Mouse (Mus musculus) activated CD4-positive, CD25-positive, alpha-beta regulatory T cell, adult 4 months (primary cell): ENCODE results near the gene Slc27a4. TPM values are rescaled to one million over a fixed set of nuclear protein-coding genes. Genes with fewer than 3 reads are reported as not detected.
A peak's percentile ranks its signal among the peaks of the same experiment; 100 is the strongest.

Experiments used
- ATAC-seq: one replicate; pipeline ENCODE4 v1.8.0; 2017
- polyA plus RNA-seq, 2 experiments: library from polyadenylated mRNA; unstranded; fragments of 100-300 nt; shearing (Covaris generic); gene quantifications; one replicate each; pipeline ENCODE4 v1.2.1; 2017

The Slc27a4 gene
- polyA plus RNA-seq, 2 experiments from 2014 or later = 1.3 to 1.5 TPM

DNA sequence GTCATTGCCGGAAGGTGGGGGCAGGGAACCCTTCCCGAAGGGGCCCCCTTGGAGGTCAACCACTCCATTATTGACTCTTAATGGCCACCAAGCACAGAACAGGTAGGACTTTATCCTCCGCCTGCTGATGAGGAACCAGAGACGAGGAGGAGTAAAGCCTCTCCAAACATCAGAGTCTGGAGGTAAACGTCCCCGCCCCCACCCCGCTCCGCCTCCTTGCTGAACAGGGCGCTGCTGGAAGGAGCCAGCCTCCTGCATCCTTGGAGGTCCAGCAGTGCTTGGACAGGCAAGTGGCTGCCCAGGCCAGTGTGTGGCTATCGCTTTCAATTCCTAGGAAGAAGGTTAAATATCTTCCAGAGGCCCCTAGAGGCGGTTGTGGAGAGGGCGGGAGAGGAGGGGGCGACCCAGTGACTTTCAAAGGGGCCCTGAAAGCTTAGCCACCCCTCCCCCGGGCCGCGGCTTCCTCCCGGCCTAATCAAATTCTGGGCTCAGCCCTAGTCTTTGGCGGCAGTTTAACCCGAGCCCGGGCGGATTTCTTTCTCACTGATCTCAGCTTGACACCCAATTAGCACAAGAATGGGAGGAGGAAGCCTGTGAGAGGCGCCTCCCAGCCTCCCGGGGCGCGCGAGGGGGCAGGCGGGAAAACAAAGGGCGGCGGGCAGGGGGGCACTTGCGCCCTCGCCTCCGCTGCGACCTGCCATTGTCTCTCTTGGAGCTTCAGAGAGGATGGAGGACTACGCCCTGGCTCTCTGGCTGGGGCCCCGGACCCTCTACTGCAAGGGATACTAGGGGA, 17.8 kb downstream of the Slc27a4 start, which contains the start of gene Urm1:
Gene Urm1 (plus strand): TSS at position 51 of the 793 bp plus-strand sequence.
- ATAC-seq = peak; percentile 47

DNA sequence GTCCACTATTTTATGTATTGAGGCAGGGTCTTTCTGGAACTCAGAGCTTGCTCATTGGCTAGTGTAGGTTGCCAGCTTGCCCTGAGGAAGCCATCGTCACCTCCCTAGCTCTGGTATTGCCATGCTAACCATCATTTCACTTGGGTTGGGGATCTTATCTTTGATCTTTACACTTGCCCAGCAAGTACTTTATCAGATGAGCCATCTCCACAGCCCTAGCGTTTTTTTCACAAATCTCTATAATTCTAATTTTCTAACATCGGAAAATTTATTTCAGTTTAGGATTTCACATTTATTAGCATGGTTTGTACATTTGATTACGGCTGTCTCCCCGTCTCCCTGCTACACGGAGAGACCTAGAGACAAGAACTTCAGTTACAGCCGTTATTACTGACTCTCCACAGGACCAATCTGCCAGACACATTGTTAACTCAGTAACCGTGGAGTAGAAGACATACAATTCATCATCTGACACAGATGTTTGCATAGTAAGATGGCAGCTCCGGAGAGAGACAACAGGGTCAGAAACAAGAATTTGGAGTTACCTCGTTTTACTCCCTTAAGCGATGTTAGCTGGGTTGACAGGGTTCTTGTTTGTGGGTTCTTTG, 24.0 kb downstream of the Slc27a4 start:
- ATAC-seq = peak; percentile 2

GRCm38 (mm10) chr2:29826926-29827708, 24.7 kb downstream of the Slc27a4 start:
- peak; percentile 99 for ATAC-seq

- ATAC-seq = no peak
These were observed 25.2 kb downstream of the Slc27a4 start for GRCm38 (mm10) chr2:29827709-29828024.

- no peak for ATAC-seq
These were observed 28.7 kb downstream of the Slc27a4 start for GRCm38 (mm10) chr2:29831106-29831505.

GRCm38 (mm10) chr2:29833796-29834195, 31.4 kb downstream of the Slc27a4 start:
- no peak for ATAC-seq

DNA sequence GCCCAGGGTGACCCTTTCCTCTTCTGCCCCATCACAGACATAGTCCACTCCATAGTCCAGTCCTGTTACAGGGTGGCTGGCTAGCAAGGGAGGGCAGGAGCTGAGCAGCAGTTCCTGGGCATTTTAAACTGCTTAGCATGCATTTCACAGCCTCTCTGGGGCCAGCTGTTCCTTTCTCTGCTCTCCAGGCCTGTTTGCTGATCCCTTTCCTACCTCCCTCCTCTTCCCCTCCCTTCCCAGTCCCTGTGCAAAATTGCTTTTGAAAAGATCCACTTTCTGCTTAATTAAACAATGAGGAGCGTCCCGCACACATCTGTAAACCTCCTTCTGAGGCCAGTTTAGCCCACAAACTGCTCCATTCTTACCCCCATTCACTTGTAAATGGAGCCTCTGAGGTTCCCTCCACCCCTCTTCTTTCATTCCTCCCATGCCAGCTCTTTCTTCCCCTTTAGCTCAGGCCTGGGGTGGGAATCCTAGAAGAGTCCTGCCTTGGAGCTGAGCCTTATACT, 33.0 kb downstream of the Slc27a4 start:
- no peak for ATAC-seq

GRCm38 (mm10) chr2:29839460-29839859, 37.0 kb downstream of the Slc27a4 start:
- ATAC-seq = no peak

GRCm38 (mm10) chr2:29843231-29844105, 41.0 kb downstream of the Slc27a4 start:
- ATAC-seq = no peak

GRCm38 (mm10) chr2:29844115-29844514, 41.7 kb downstream of the Slc27a4 start:
- ATAC-seq = no peak

DNA sequence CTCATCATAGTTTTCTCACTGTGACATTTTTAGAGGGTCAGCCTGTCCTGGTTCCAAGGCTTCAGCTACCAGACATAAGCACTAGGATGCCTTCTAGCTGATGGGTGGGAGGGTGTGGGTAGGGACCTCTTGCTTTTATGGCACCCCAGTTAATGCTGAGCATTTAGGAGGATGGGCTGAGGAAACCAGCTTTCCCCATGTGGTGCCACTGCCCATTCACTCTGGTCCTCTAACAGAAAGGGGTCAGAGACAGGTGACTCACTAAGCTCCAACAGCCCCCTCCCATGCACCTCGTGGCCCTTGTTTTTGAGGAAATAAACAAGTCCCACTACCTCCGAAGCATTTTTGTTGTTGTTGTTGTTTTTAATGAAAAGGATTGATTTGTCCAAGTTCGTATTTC, 42.2 kb downstream of the Slc27a4 start:
- no peak for ATAC-seq

GRCm38 (mm10) chr2:29845636-29846035, 43.2 kb downstream of the Slc27a4 start:
- no peak for ATAC-seq

DNA sequence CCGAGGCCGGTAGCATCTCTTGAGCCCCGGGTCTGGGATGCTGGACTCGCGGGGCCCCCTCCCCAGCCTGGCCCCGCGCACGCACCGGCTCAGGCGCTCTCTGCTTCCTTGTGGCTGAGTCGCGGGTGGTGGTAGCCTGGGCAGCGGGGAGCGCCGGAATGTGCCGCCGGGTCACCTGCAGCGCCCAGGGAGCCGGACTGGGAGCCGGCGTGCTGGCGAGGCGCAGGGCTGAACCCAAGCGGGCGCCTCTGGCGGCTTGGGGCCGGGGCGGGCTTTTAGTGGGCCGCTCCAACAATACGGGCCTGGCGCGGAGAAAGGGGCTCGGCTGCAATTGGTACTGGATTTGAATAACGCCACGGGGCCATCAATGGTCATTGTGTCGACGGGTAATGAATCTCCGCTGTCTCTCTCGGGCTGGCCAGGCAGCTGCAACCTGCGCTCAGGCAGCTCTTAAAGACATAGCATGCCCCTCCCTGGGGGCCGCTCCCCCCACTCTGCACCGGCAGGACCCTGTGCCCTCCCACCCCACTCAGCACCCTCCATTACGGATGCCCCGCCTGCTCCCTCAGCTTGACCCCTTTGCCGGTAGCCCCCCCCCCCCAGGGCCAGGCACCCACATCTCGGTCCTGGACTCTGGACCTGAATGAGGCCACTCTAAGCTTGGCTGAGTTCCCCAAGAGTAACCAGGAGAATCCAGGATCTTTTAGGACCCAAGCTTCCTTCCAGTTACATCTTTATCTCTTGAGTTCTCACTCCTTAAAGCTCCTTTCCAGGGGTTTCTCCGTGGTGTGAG, 43.8 kb downstream of the Slc27a4 start:
- no peak for ATAC-seq

DNA sequence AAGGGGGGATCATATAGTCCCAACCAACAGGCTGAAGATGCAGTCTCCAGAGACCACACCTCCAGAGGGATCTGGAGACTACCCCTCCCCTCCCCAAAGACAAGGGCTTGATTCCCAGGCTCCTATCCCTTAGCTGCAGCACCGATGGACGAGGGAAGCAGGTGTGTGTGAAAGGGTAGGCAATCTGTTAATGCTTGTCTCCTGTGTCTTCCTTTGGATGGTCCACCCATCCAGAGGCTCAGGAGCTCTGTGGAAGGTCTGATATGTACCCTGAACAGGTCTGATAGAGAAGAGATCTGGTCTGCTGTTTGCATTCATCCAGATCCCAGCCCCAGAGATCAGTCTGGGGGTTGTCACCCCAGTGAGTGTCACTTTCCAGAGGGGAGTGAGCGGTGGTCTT, 44.5 kb downstream of the Slc27a4 start:
- ATAC-seq = no peak

- ATAC-seq = no peak
These were observed 46.6 kb downstream of the Slc27a4 start for GRCm38 (mm10) chr2:29849041-29849440.

- ATAC-seq = no peak
These were observed 47.5 kb downstream of the Slc27a4 start for GRCm38 (mm10) chr2:29849841-29850480.

- ATAC-seq = no peak
These were observed 50.6 kb downstream of the Slc27a4 start for GRCm38 (mm10) chr2:29852957-29853485.

- no peak for ATAC-seq
These were observed 51.3 kb downstream of the Slc27a4 start for GRCm38 (mm10) chr2:29853736-29854135.

- no peak for ATAC-seq
These were observed 53.3 kb downstream of the Slc27a4 start for GRCm38 (mm10) chr2:29855585-29856210.
